Mouse (Mus musculus): ENCODE measurements around the gene Dpf3. TPM values are rescaled to one million over a fixed set of nuclear protein-coding genes. Genes with fewer than 3 reads are reported as not detected.

Gene Dpf3
- polyA plus RNA-seq, 2 experiments = 3.0 to 4.9 TPM

DNA sequence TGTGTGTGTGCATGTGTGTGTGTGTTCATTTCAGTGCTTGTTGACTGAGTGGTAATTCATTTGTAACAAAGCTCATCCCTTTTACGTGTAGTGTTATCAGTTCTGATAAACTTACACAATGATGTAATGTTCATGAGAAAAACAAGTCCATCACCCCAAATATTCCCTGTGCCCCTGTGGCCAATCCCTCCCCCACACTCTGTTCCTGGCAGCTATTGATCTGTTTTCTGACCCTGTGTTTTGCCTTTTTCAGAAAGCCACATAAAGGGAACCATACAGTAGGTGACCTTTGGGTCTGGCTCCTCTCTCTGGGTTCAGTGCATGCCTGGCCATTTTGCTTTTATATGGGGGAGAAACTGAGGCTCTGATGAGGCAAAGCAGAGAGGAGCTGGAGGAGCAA is 322.5 kb downstream of the Dpf3 start:
- WGBS = 74% methylated on average over 1 of the region's 1 CpGs
- no peak for ATAC-seq (ENCODE audit: low FRiP score, low read depth)

More for the DNA sequence above, 322.5 kb downstream of the Dpf3 start:
- no peak overlapping the region for H3K9ac ChIP-seq (ENCODE audit: low read depth, low read length, severe bottlenecking)
- no peaks in the 10 kb centered on the region for H3K27me3 ChIP-seq (ENCODE audit: control insufficient read depth, insufficient read depth, low read length)
- H3K36me3 ChIP-seq (ENCODE audit: control insufficient read depth, insufficient read depth, low read length) = no peaks in the 10 kb centered on the region
- 0 out of 2 replicates have a peak, but pooled peaks cover 2% of the 10 kb centered on the region for H3K4me1 ChIP-seq (ENCODE audit: control insufficient read depth, insufficient read depth, low read length)
- no peak overlapping the region for H3K4me2 ChIP-seq (replicated peaks; ENCODE audit: low read depth, low read length, severe bottlenecking)
- no peak for DNase-seq (ENCODE audit: low spot score)
- no peak overlapping the region for H3K4me3 ChIP-seq (replicated peaks; ENCODE audit: low read length)
- H3K9me3 ChIP-seq (ENCODE audit: control insufficient read depth, low read length) = no peaks in the 10 kb centered on the region
- TF ChIP-seq POLR2A (IDR thresholded peaks at IDR 0.05; ENCODE audit: borderline replicate concordance, extremely low read depth, insufficient read depth, insufficient read length) = no peak
- no peak overlapping the region for H3K27ac ChIP-seq (replicated peaks; ENCODE audit: low read depth, low read length)

Other genes starting within 250 kb of the Dpf3 start
- gene Dcaf4, start 32.8 kb upstream of the Dpf3 start, polyA plus RNA-seq (2012; rRNA removed) = 49.5 and 53.6 TPM in 2 replicates
- gene Dcaf4, start 32.8 kb upstream of the Dpf3 start, polyA plus RNA-seq (2014; fragmentation: Nextera tagmentation; extraction: Ambion mirVana) = 40.1 and 43.3 TPM in 2 replicates
- 31.5 and 33.8 TPM in 2 replicates for gene Zfyve1, start 109.5 kb upstream of the Dpf3 start, polyA plus RNA-seq (2012; rRNA removed)
- 17.0 and 17.2 TPM in 2 replicates for gene Zfyve1, start 109.5 kb upstream of the Dpf3 start, polyA plus RNA-seq (2014; fragmentation: Nextera tagmentation; extraction: Ambion mirVana)
- gene Rbm25, start 143.5 kb upstream of the Dpf3 start, polyA plus RNA-seq (2012; rRNA removed) = 149 and 178 TPM in 2 replicates
- gene Rbm25, start 143.5 kb upstream of the Dpf3 start, polyA plus RNA-seq (2014; fragmentation: Nextera tagmentation; extraction: Ambion mirVana) = 212 and 236 TPM in 2 replicates
- 30.5 and 33.1 TPM in 2 replicates for gene Psen1, start 200.4 kb upstream of the Dpf3 start, polyA plus RNA-seq (2012; rRNA removed)
- gene Psen1, start 200.4 kb upstream of the Dpf3 start, polyA plus RNA-seq (2014; fragmentation: Nextera tagmentation; extraction: Ambion mirVana) = 77.3 and 79.3 TPM in 2 replicates

Data from limb, embryonic 14.5 days (tissue).